Mouse (Mus musculus) left cerebral cortex, adult 8-10 months (tissue): ENCODE results near the gene Tshr. TPM values are rescaled to one million over a fixed set of nuclear protein-coding genes. Genes with fewer than 3 reads are reported as not detected.
"Not testable (repeated sequence)": the region's sequence is repeated elsewhere in the genome, so short reads cannot be mapped to it uniquely, and the experiment has no call there.

Experiments
- DNase-seq, 2 experiments: peaks; one replicate each; pipeline ENCODE4 v3.0.0; 2022; ENCODE audit warnings: low spot score in 2 of 2
- total RNA-seq, 4 experiments: library from RNA; stranded (reverse); gene quantifications; 2 replicates each; pipeline ENCODE4 v1.2.4; 2022

Gene Tshr
- total RNA-seq, 4 experiments from 2014 or later: 0.17 to 0.53 (median 0.27) TPM

GRCm38 (mm10) chr12:91496226-91496558, 111.8 kb downstream of the Tshr start:
- DNase-seq: no peak

- DNase-seq: no peak
These were observed 116.1 kb downstream of the Tshr start for GRCm38 (mm10) chr12:91500475-91500874.

- DNase-seq: no peak
These were observed 127.4 kb downstream of the Tshr start for GRCm38 (mm10) chr12:91511766-91512165.

GRCm38 (mm10) chr12:91513980-91514379, 129.6 kb downstream of the Tshr start:
- no peak for DNase-seq

GRCm38 (mm10) chr12:91517808-91518207, 133.4 kb downstream of the Tshr start:
- no peak for DNase-seq

- DNase-seq: no peak
These were observed 139.3 kb downstream of the Tshr start for GRCm38 (mm10) chr12:91523626-91524025.

- no peak for DNase-seq
These were observed 150.2 kb downstream of the Tshr start for GRCm38 (mm10) chr12:91534514-91534913.

GRCm38 (mm10) chr12:91540202-91540601, 155.8 kb downstream of the Tshr start:
- no peak for DNase-seq

GRCm38 (mm10) chr12:91549471-91549870, 165.1 kb downstream of the Tshr start:
- DNase-seq: no peak

- peak; percentile 29 to 69 for DNase-seq
These were observed 167.6 kb downstream of the Tshr start for GRCm38 (mm10) chr12:91551773-91552526.

GRCm38 (mm10) chr12:91557358-91558005, 173.1 kb downstream of the Tshr start:
- not testable (repeated sequence) for DNase-seq

- not testable (repeated sequence) for DNase-seq
These were observed 173.8 kb downstream of the Tshr start for GRCm38 (mm10) chr12:91558152-91558551.

- DNase-seq: no peak
These were observed 182.8 kb downstream of the Tshr start for GRCm38 (mm10) chr12:91567145-91567544.

- no peak for DNase-seq
These were observed 184.9 kb downstream of the Tshr start for GRCm38 (mm10) chr12:91569255-91569654.

- DNase-seq: no peak
These were observed 187.3 kb downstream of the Tshr start for GRCm38 (mm10) chr12:91571708-91572107.

- DNase-seq: no peak
These were observed 195.3 kb downstream of the Tshr start for GRCm38 (mm10) chr12:91579665-91580064.

GRCm38 (mm10) chr12:91581204-91582070, 197.1 kb downstream of the Tshr start:
- no peak for DNase-seq

GRCm38 (mm10) chr12:91582362-91583002, 198.1 kb downstream of the Tshr start:
- no peak for DNase-seq

- no peak for DNase-seq
These were observed 199.0 kb downstream of the Tshr start for GRCm38 (mm10) chr12:91583409-91583808.

GRCm38 (mm10) chr12:91585206-91585605, 200.8 kb downstream of the Tshr start:
- no peak for DNase-seq

- DNase-seq: not testable (repeated sequence)
These were observed 201.5 kb downstream of the Tshr start for GRCm38 (mm10) chr12:91585815-91586214.
